In the genomic region with DNA sequence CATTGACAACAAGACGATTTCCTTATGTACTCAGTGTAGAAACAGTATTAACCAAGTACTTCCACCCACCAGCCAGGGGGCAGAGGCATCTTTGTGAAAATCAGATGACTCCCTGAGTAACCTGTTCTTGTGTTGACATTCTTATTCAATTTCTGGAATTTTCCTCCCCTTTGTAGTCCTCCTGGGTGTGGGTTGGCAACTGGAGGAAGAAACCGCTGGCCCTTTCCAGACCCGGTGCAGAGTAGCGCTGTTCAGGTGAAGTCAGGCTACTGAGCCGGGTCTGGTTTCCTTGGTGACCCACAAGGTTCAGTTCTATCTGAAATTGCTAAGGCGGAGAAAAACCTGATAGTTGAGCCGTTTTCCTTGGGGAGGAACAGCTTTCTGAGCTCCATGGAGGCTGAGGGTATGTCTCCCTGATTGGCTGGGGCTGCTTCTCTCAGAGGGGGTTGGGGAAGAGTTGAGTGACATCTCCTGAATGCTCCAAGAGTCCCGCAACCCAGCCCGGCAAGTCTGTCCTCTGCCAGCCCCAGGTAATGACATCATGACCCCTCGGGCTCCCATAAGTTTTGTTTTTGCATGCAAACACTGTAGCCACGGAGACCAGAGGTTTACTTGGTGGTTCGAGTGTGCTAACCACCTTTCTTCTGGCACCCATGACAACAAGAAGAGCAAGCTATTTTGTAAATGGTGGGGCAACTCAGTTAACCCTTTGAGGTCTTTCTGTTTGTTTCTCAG, we compare ENCODE assay signal across 31 mouse cellular contexts. TPM values are rescaled to one million over a fixed set of nuclear protein-coding genes. Genes with fewer than 3 reads are reported as not detected.
DNase-seq lines count a peak whose midpoint lies in the region; ATAC-seq and TF ChIP-seq lines count a peak whose summit lies in the region.
"Had no signal": no experiment of that assay in that cellular context is flagged by ENCODE, and none has a peak within 500 bp of the region (broad histone marks: within the 10 kb centered on the region; RNA-seq: fewer than 3 reads in every experiment).

No protein-coding gene starts in this region.

- WGBS in heart, embryonic 10.5 days = 52% methylated on average over 12 of the region's 12 CpGs
- 56% methylated on average over 12 of the region's 12 CpGs for WGBS in heart, embryonic 11.5 days (ENCODE audit: insufficient replicate concordance)
- WGBS in lung, postnatal 0 days = 53% methylated on average over 12 of the region's 12 CpGs
- WGBS in midbrain, embryonic 14.5 days = 70% methylated on average over 12 of the region's 12 CpGs

- peak; percentile 38 for TF ChIP-seq CTCF in lung, postnatal 0 days (IDR thresholded peaks at IDR 0.05)

- peaks cover 32% of the 10 kb centered on the region for H3K4me1 ChIP-seq in heart, embryonic 10.5 days
- H3K4me1 ChIP-seq in heart, embryonic 11.5 days (ENCODE audit: control insufficient read depth, insufficient read depth, low read length) = 0 out of 2 replicates have a peak, but pooled peaks cover 10% of the 10 kb centered on the region
- no peaks in the 10 kb centered on the region; the same call in 1 of the 2 replicates for H3K4me1 ChIP-seq in lung, postnatal 0 days (ENCODE audit: insufficient read depth, low read depth, low read length)
- H3K4me1 ChIP-seq in midbrain, embryonic 14.5 days (ENCODE audit: control insufficient read depth, insufficient read depth, low read length) = no peaks in the 10 kb centered on the region
- H3K4me1 ChIP-seq: liver, embryonic 15.5 days had no signal

- H3K27me3 ChIP-seq in heart, embryonic 10.5 days (ENCODE audit: insufficient read depth, poor library complexity, severe bottlenecking) = no peaks in the 10 kb centered on the region
- H3K27me3 ChIP-seq in heart, embryonic 11.5 days (ENCODE audit: control insufficient read depth, insufficient read depth, low read length) = no peaks in the 10 kb centered on the region
- H3K27me3 ChIP-seq in lung, postnatal 0 days (replicated peaks; ENCODE audit: insufficient read depth, low read length) = no peaks in the 10 kb centered on the region
- H3K27me3 ChIP-seq in midbrain, embryonic 14.5 days (ENCODE audit: control insufficient read depth, insufficient read depth, low read length) = no peaks in the 10 kb centered on the region
- H3K27me3 ChIP-seq: forebrain, embryonic 13.5 days; heart, embryonic 13.5 days; hindbrain, embryonic 13.5 days; limb, embryonic 15.5 days; midbrain, embryonic 15.5 days had no signal

- no peak for TF ChIP-seq EP300 in lung, postnatal 0 days (IDR thresholded peaks at IDR 0.05)

- H3K4me2 ChIP-seq in heart, embryonic 11.5 days = no peak overlapping the region
- peak overlapping the region; percentile 25 for H3K4me2 ChIP-seq in lung, postnatal 0 days (replicated peaks; ENCODE audit: low read depth, low read length)
- H3K4me2 ChIP-seq in midbrain, embryonic 14.5 days (ENCODE audit: low read length) = no peak overlapping the region
- H3K4me2 ChIP-seq: forebrain, embryonic 13.5 days; heart, embryonic 13.5 days; hindbrain, embryonic 13.5 days; limb, embryonic 15.5 days; liver, embryonic 15.5 days; midbrain, embryonic 15.5 days had no signal

- no peak overlapping the region for H3K9ac ChIP-seq in heart, embryonic 11.5 days (ENCODE audit: low read depth, low read length)
- H3K9ac ChIP-seq in lung, postnatal 0 days (replicated peaks; ENCODE audit: low read depth) = no peak overlapping the region
- H3K9ac ChIP-seq in midbrain, embryonic 14.5 days (replicated peaks; ENCODE audit: low read length) = no peak overlapping the region
- H3K9ac ChIP-seq: forebrain, embryonic 13.5 days; heart, embryonic 13.5 days; hindbrain, embryonic 13.5 days; limb, embryonic 15.5 days; liver, embryonic 15.5 days; midbrain, embryonic 15.5 days had no signal

- DNase-seq in heart, embryonic 10.5 days (ENCODE audit: low spot score) = no peak
- DNase-seq in ZHBTc4 (ENCODE audit: low read depth, low spot score) = peak; percentile 83
- DNase-seq in lung, postnatal 0 days (ENCODE audit: low spot score) = peak; percentile 65
- DNase-seq in gastrocnemius, postnatal 25 days = no peak
- no peak for DNase-seq in kidney, adult 11 months
- DNase-seq in midbrain, embryonic 14.5 days = no peak
- DNase-seq: adrenal gland, postnatal 10 days; cerebellum, postnatal 36 days; kidney, adult 8-10 months; kidney, postnatal 14 days; right cerebral cortex, postnatal 14 days; thymus, adult 18-20 months; thymus, postnatal 4 days had no signal

- H3K36me3 ChIP-seq in heart, embryonic 10.5 days = no peaks in the 10 kb centered on the region
- H3K36me3 ChIP-seq in heart, embryonic 11.5 days (ENCODE audit: control insufficient read depth, insufficient read depth, low read length) = no peaks in the 10 kb centered on the region
- no peaks in the 10 kb centered on the region for H3K36me3 ChIP-seq in lung, postnatal 0 days (ENCODE audit: insufficient read depth, low read length)
- no peaks in the 10 kb centered on the region for H3K36me3 ChIP-seq in midbrain, embryonic 14.5 days (ENCODE audit: control insufficient read depth, insufficient read depth, low read length)
- H3K36me3 ChIP-seq: heart, embryonic 13.5 days; hindbrain, embryonic 13.5 days; limb, embryonic 15.5 days; liver, embryonic 15.5 days; midbrain, embryonic 15.5 days had no signal

- ATAC-seq in heart, embryonic 11.5 days (replicated peaks; ENCODE audit: insufficient number of reproducible peaks, low FRiP score, low TSS enrichment) = no peak
- peak; percentile 88 for ATAC-seq in lung, postnatal 0 days
- ATAC-seq in midbrain, embryonic 14.5 days (ENCODE audit: low FRiP score, low TSS enrichment) = no peak
- ATAC-seq: activated CD4-positive, CD25-positive, alpha-beta regulatory T cell, adult 4 months; CD4-positive, CD25-positive, alpha-beta regulatory T cell, adult 4 months; forebrain, embryonic 13.5 days; inflammation-experienced regulatory T-cells, adult 6 months; midbrain, embryonic 15.5 days had no signal

- H3K9me3 ChIP-seq in heart, embryonic 10.5 days = no peaks in the 10 kb centered on the region
- no peaks in the 10 kb centered on the region for H3K9me3 ChIP-seq in heart, embryonic 11.5 days (replicated peaks; ENCODE audit: control insufficient read depth, low read length)
- H3K9me3 ChIP-seq in lung, postnatal 0 days (ENCODE audit: low read length) = no peaks in the 10 kb centered on the region
- H3K9me3 ChIP-seq in midbrain, embryonic 14.5 days (ENCODE audit: control insufficient read depth, low read length) = no peaks in the 10 kb centered on the region
- H3K9me3 ChIP-seq: forebrain, embryonic 13.5 days; heart, embryonic 13.5 days; hindbrain, embryonic 13.5 days; limb, embryonic 15.5 days; liver, embryonic 15.5 days; megakaryocyte, embryonic 14.5 days; midbrain, embryonic 15.5 days had no signal

- H3K27ac ChIP-seq in heart, embryonic 10.5 days = 0 out of 2 replicates have a peak overlapping the region, but pooled peaks have one; percentile 7
- no peak overlapping the region for H3K27ac ChIP-seq in heart, embryonic 11.5 days (ENCODE audit: low read depth, low read length)
- H3K27ac ChIP-seq in lung, postnatal 0 days (ENCODE audit: low read length) = peak overlapping the region; percentile 20; the same call in 1 of the 2 replicates
- no peak overlapping the region for H3K27ac ChIP-seq in midbrain, embryonic 14.5 days (replicated peaks; ENCODE audit: low read depth, low read length)
- H3K27ac ChIP-seq: forebrain, embryonic 13.5 days; heart, embryonic 13.5 days; hindbrain, embryonic 13.5 days; limb, embryonic 15.5 days; liver, embryonic 15.5 days; midbrain, embryonic 15.5 days had no signal

- H3K4me3 ChIP-seq in heart, embryonic 10.5 days = no peak overlapping the region
- H3K4me3 ChIP-seq in heart, embryonic 11.5 days (ENCODE audit: low read depth, low read length) = no peak overlapping the region
- 0 out of 2 replicates have a peak overlapping the region, but pooled peaks have one; percentile 3 for H3K4me3 ChIP-seq in lung, postnatal 0 days (ENCODE audit: low read depth, low read length)
- no peak overlapping the region for H3K4me3 ChIP-seq in midbrain, embryonic 14.5 days (replicated peaks; ENCODE audit: low read depth, low read length)
- H3K4me3 ChIP-seq: erythroblast, embryonic 14.5 days; forebrain, embryonic 13.5 days; heart, embryonic 13.5 days; hindbrain, embryonic 13.5 days; limb, embryonic 15.5 days; liver, embryonic 15.5 days; megakaryocyte, embryonic 14.5 days; midbrain, embryonic 15.5 days; myocyte had no signal

RNA-seq across cellular contexts. Expression of a gene that starts 6.8 kb away (rescaled TPM):
- polyA plus RNA-seq in heart, embryonic 10.5 days (2016; fragmentation: Nextera tagmentation; extraction: Ambion mirVana) = 0.23 and 0.40 TPM in 2 replicates
- polyA plus RNA-seq in heart, embryonic 11.5 days (2014; fragmentation: Nextera tagmentation; extraction: Ambion mirVana) = 0.19 and 0.30 TPM in 2 replicates
- polyA plus RNA-seq in lung, postnatal 0 days (2015; fragmentation: Nextera tagmentation; extraction: Ambion mirVana) = 0.24 and 0.27 TPM in 2 replicates
- not detected for total RNA-seq in gastrocnemius, postnatal 25 days (2021)
- 0.21 and 0.22 TPM in 2 replicates for polyA plus RNA-seq in midbrain, embryonic 14.5 days (2014; fragmentation: Nextera tagmentation; extraction: Ambion mirVana)
- total RNA-seq: adrenal gland, postnatal 10 days; gastrocnemius, postnatal 4 days; heart, postnatal 25 days; neutrophil, adult 5-6 weeks had no signal
- polyA plus RNA-seq: activated CD4-positive, CD25-positive, alpha-beta regulatory T cell, adult 4 months; CD4-positive, CD25-positive, alpha-beta regulatory T cell, adult 4 months; erythroblast, embryonic 14.5 days; forebrain, embryonic 13.5 days; inflammation-experienced regulatory T-cells, adult 6 months; limb, embryonic 15.5 days; liver, embryonic 15.5 days; spleen, adult 2 months; stomach, embryonic 14.5 days had no signal

Comparison
In these comparisons a context has a peak if more than half of its experiments do, and no peak if none do; other contexts are left out.
1. H3K27ac ChIP-seq: peak in heart, embryonic 10.5 days (single experiment) and lung, postnatal 0 days (single experiment); none in heart, embryonic 11.5 days (single experiment) and midbrain, embryonic 14.5 days (single experiment).
2. DNase-seq: peak in ZHBTc4 (single experiment) and lung, postnatal 0 days (single experiment); none in heart, embryonic 10.5 days (single experiment), gastrocnemius, postnatal 25 days (single experiment), kidney, adult 11 months (single experiment) and midbrain, embryonic 14.5 days (single experiment).